Comparison of ENCODE assay signal across 13 mouse cellular contexts in the genomic region with DNA sequence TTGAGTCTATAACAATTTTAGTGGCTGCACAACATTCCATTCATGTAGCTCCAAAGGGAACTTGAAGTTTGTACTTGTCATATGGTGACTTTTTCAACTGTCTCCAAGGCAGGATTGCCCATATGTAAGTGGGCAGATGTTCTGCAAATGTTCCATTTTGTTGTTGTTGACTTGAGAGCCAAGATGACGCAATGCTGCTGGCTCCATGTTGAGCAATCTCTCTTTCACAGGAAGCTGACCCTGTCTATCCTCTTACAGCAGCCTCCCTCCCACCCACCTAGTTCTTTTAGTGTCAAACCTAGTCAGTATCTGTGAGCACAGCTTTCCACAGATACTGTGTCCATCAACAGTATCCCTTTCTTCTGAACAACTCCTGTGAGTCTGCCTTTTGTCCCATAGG.
A peak's percentile ranks its signal among the peaks of the same experiment; 100 is the strongest.
DNase-seq lines count a peak whose midpoint lies in the region; ATAC-seq and TF ChIP-seq lines count a peak whose summit lies in the region.
"Had no signal": no experiment of that assay in that cellular context is flagged by ENCODE, and none has a peak within 500 bp of the region (broad histone marks: within the 10 kb centered on the region; RNA-seq: fewer than 3 reads in every experiment).

No protein-coding gene starts in this region.

- peak; percentile 60 for ATAC-seq in liver, embryonic 16.5 days (ENCODE audit: low read depth)
- 0 out of 2 replicates have a peak, but pooled peaks have one; percentile 47 for ATAC-seq in monocyte, adult 5-6 weeks (replicated peaks; ENCODE audit: insufficient number of reproducible peaks, low FRiP score, low TSS enrichment, poor library complexity, severe bottlenecking)
- ATAC-seq in midbrain, embryonic 16.5 days, result no peak
- ATAC-seq: forebrain, embryonic 13.5 days; midbrain, embryonic 15.5 days had no signal

- no peak for TF ChIP-seq CTCF in layer of hippocampus, adult 2 months (conservative IDR thresholded peaks at IDR 0.05)

- H3K27me3 ChIP-seq in liver, embryonic 16.5 days (ENCODE audit: control insufficient read depth, insufficient read depth, low read depth, low read length), result no peaks in the 10 kb centered on the region
- no peaks in the 10 kb centered on the region for H3K27me3 ChIP-seq in midbrain, embryonic 16.5 days (ENCODE audit: control insufficient read depth, insufficient read depth, low read depth, low read length)
- H3K27me3 ChIP-seq: forebrain, embryonic 13.5 days; lung, embryonic 15.5 days; midbrain, embryonic 15.5 days had no signal

- 71% methylated on average over 1 of the region's 1 CpGs for WGBS in liver, embryonic 16.5 days (ENCODE audit: insufficient replicate concordance)
- WGBS in midbrain, embryonic 16.5 days, result 97% methylated on average over 1 of the region's 1 CpGs

- no peak overlapping the region for H3K4me3 ChIP-seq in layer of hippocampus, adult 2 months
- no peak overlapping the region for H3K4me3 ChIP-seq in liver, embryonic 16.5 days (ENCODE audit: low read depth, low read length)
- no peak overlapping the region for H3K4me3 ChIP-seq in midbrain, embryonic 16.5 days (ENCODE audit: low read depth, low read length)
- H3K4me3 ChIP-seq: forebrain, embryonic 13.5 days; lung, embryonic 15.5 days; midbrain, embryonic 15.5 days had no signal

- no peak overlapping the region for H3K9ac ChIP-seq in liver, embryonic 16.5 days (ENCODE audit: low read depth, low read length)
- no peak overlapping the region for H3K9ac ChIP-seq in midbrain, embryonic 16.5 days (ENCODE audit: low read depth, low read length)
- H3K9ac ChIP-seq: forebrain, embryonic 13.5 days; hindbrain, embryonic 14.5 days; lung, embryonic 15.5 days; midbrain, embryonic 15.5 days had no signal

- no peaks in the 10 kb centered on the region for H3K9me3 ChIP-seq in liver, embryonic 16.5 days (replicated peaks; ENCODE audit: control insufficient read depth, low read length)
- H3K9me3 ChIP-seq in midbrain, embryonic 16.5 days (replicated peaks; ENCODE audit: control insufficient read depth, low read length, poor library complexity, severe bottlenecking), result no peaks in the 10 kb centered on the region
- H3K9me3 ChIP-seq: forebrain, embryonic 13.5 days; lung, embryonic 15.5 days; midbrain, embryonic 15.5 days had no signal

- no peaks in the 10 kb centered on the region for H3K4me1 ChIP-seq in liver, embryonic 16.5 days (ENCODE audit: control insufficient read depth, low read depth, low read length)
- H3K4me1 ChIP-seq in midbrain, embryonic 16.5 days (ENCODE audit: control insufficient read depth, insufficient read depth, low read length), result no peaks in the 10 kb centered on the region
- H3K4me1 ChIP-seq: forebrain, embryonic 13.5 days; lung, embryonic 15.5 days; midbrain, embryonic 15.5 days had no signal

- no peak overlapping the region for H3K4me2 ChIP-seq in liver, embryonic 16.5 days (ENCODE audit: low read depth, low read length)
- H3K4me2 ChIP-seq in midbrain, embryonic 16.5 days (ENCODE audit: low read length), result no peak overlapping the region
- H3K4me2 ChIP-seq: forebrain, embryonic 13.5 days; hindbrain, embryonic 14.5 days; lung, embryonic 15.5 days; midbrain, embryonic 15.5 days had no signal

- DNase-seq in adrenal gland, adult 2 months, result peak; percentile 17
- no peak for DNase-seq in adrenal gland, postnatal 4 days (ENCODE audit: low spot score in 2 of 2)
- DNase-seq in layer of hippocampus, adult 2 months (ENCODE audit: low spot score in 2 of 2), result peak; percentile 14 to 19
- no peak for DNase-seq in layer of hippocampus, postnatal 25 days (ENCODE audit: extremely low spot score in 1 of 2, low spot score in 1 of 2)
- DNase-seq in cerebellum, postnatal 14 days, result no peak
- DNase-seq: cerebellum, adult 8-10 months had no signal

- peaks cover 9% of the 10 kb centered on the region for H3K36me3 ChIP-seq in liver, embryonic 16.5 days (ENCODE audit: control insufficient read depth, insufficient read depth)
- H3K36me3 ChIP-seq in midbrain, embryonic 16.5 days (ENCODE audit: control insufficient read depth, insufficient read depth, low read length), result peaks cover 22% of the 10 kb centered on the region

- no peak overlapping the region for H3K27ac ChIP-seq in layer of hippocampus, adult 2 months
- no peak overlapping the region for H3K27ac ChIP-seq in liver, embryonic 16.5 days (ENCODE audit: low read length)
- H3K27ac ChIP-seq in midbrain, embryonic 16.5 days (ENCODE audit: low read length), result no peak overlapping the region
- H3K27ac ChIP-seq: forebrain, embryonic 13.5 days; hindbrain, embryonic 14.5 days; lung, embryonic 15.5 days; midbrain, embryonic 15.5 days had no signal

Comparison
In these comparisons a context has a peak if more than half of its experiments do, and no peak if none do; other contexts are left out.
1. DNase-seq: peak in adrenal gland, adult 2 months (single experiment) and layer of hippocampus, adult 2 months (2 of 2); none in adrenal gland, postnatal 4 days (0 of 2), layer of hippocampus, postnatal 25 days (0 of 2) and cerebellum, postnatal 14 days (0 of 2).